Mouse (Mus musculus) heart, postnatal 0 days (tissue): ENCODE results near the gene Alpi.

Experiments used
- CTCF ChIP-seq: IDR thresholded peaks from 2 replicates; pipeline ENCODE4 v1.5.1; 2016; ENCODE audit warnings: antibody characterized with exemption, control low read depth, low read depth
- EP300 ChIP-seq: IDR thresholded peaks from 2 replicates; pipeline ENCODE4 v1.6.1; 2016; ENCODE audit warnings: antibody characterized with exemption, low read depth

GRCm38 (mm10) chr1:87142456-87142855, 41.0 kb upstream of the Alpi start:
- no peak for TF ChIP-seq EP300
- TF ChIP-seq CTCF, result no peak
